Mouse (Mus musculus) layer of hippocampus, adult 18-20 months (tissue): ENCODE measurements around the gene Tmem53. TPM values are rescaled to one million over a fixed set of nuclear protein-coding genes. Genes with fewer than 3 reads are reported as not detected.

Source experiments
- DNase-seq, 2 experiments: peaks; one replicate each; pipeline ENCODE4 v3.0.0; 2022; ENCODE audit warnings: low spot score in 2 of 2
- total RNA-seq, 2 experiments: library from RNA; stranded (reverse); gene quantifications; 2 replicates each; pipeline ENCODE4 v1.2.3; 2021

The Tmem53 gene
- total RNA-seq, 2 experiments from 2014 or later = 5.1 to 6.0 TPM

DNA sequence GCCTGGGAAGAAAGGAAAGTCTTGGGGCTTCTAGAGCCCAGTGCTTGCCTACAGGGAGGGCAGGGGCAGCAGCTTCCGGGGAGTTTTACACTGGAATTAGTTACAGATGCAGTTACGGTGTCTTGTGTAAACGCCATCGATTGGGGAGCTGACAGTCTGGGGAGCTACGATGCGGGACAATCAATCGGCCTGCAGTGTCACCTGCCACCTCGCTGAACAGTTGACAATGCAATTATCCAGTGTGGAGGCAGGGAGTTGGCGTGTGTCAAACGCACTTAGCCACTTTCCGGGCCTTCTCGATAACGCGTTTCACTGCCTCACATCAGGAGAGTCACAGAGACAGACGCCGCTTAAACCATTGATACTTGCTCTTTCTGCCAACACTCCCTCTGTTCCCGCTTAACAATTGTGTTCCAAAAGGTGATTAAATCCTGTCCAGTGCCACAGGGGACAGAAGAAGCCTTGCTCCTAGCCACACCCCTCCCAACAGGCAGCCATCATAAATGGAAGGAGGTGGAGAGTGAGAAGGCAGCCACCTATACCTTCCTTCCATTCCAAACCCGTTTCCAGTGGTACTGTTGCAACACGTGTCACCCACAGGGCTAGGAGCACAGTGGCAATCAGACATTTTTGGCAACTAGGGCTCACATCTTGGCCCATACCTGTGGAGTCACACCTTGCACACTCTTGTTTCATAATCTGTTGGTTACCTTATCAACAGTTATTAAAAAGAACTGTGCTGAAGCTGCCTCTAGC, 29.5 kb downstream of the Tmem53 start:
- DNase-seq = no peak

DNA sequence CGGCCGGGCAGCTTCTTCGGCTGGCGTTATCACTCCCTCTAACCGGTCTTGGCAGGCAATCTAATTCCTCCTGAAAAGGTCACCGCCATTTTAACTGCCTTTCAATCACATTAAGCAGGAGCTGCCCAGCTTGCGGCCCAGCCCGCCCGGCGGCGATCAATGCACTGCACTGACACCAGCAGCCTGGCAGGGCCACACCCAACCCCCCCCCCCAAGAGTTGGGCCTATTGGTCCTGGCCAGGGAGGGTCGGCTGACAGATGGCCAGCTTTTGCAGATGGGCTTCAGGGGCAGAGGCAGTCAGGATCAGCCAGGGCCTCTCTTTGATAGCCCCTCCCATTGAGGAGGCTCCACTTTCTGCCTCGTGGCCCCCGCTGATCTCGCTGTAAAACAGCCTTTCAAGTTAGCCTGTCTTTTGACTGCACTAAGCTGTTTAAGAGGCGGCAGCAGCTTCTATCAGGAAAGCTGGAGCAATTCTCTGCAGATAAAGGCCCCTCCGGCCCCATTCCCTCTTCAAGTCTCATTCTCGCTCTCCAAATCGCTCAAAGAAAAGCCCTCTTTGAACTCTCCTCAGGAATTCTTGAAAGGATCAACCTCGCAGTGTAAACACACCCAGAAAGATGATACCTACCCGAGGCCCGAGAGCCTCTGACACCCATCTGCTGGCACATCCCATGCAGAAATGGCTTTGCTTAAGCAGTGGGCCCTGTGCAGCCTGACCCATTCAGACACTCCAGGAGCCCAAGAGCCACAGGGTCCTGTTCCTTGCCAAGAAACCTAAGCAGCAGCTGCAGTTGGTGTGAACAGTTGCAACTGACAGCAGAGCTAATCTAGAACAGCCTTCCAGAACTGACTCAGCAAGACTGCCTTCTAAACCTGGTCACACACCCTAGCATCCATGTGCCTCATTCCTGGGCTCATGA, 31.8 kb downstream of the Tmem53 start:
- no peak for DNase-seq

DNA sequence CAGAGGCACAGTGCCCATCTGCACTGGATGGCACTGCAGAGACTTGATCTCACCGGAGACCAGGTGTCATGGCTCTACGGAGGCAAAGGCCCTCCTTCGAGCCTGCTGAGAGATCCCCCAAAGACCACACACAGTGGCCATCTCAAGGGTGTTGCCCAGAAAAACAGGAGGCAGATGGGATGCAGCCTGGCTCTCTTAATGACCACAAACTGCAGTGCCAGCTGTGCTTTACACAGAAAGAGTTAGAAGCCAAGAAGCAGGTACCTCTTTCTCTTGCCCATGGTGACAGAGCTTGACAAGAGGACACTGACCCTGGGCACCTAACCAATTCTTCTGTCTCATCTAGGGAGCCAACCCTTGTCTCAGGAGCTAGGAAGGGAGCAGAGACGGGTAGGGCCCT, 32.6 kb downstream of the Tmem53 start:
- DNase-seq = no peak

DNA sequence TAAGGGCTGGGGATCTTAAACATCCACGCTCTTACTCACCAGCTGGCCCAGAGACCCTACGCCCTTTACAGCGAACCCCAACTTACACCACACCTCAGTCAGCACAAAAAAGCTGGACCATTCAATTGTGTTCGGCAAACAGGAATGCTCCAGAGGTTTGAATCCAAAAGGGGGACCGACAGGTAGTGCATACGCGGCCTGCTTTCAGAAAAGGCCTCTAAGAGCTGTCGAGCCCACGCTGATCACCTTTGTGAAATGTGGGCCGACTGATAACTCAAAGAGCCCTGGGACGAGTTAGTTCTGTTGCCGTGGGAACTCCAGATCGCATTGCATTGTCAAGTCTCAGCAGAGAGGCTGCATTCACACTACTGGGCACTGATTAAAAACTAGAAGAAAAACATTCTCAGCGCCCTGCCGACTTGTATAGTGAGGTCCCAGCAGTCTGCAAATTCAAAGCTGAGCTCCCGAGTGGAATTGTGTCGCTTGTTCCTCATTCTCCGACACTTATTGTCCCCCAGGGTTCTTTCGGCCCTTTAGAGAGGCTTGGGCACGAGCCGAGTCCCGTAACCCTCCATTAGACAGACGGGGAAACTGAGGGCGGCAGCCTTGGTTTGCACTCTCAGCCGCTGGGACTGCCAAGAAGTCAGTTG, 36.7 kb downstream of the Tmem53 start:
- no peak for DNase-seq

DNA sequence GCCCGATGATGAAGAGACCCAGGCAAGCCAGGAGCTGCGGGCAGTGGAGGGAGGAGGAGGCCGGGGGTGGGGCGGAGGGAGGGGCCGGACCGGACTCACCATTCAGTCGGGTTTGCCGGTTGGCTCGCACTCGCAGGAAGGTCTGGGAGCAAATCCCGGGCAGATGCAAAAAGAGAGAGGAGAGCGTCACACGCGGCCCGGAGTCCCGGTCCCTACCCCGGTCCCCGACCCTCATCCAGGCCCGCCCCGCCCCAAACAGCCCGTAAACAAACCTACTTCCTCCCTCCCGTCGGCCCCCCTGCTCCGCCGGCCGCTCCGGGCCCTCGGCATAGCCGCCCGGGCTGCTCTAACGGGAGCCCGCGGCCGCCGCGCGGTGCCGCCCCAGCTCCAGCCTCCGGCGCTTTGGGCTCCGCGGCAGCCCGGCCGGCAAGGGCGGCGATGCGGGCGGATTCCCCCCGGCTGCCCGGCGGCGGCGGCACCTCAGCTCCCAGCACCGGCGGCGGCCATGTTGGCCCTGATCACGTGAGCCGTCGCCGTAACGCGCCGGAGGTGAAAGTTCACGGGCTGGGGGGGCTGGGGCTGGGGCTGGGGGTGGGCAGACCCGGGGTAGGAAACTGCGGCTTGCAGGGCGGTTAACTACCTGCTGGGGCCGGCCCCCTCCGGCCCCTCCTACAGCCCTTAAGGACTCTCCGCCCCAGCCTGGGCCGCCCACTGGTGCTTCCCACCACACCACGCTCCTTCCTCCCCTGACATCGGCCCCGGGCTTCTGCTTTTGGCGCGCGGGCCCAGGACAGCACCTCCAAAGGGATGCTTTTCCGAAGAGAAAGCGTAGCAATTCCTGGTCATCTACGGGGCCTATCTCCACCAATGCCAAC, 37.4 kb downstream of the Tmem53 start:
- DNase-seq = peak; percentile 42 to 78

DNA sequence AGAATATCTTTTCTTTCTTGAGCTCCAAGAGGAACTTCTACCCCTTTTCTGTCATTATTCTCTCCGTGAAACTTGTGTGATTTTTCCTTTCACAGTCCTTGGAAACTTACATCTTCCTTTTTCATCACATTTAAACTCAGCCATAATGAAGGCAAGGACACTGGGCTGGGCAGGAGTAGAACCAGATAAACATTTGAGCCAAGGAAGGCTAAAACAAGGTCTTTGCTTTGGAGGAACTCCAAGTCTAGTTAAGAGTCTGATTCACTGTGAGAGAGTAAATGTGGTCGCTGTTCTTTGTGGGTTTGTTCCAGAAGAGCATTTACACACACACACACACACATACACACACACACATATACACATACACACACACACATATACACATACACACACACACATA, 39.9 kb downstream of the Tmem53 start:
- no peak for DNase-seq

DNA sequence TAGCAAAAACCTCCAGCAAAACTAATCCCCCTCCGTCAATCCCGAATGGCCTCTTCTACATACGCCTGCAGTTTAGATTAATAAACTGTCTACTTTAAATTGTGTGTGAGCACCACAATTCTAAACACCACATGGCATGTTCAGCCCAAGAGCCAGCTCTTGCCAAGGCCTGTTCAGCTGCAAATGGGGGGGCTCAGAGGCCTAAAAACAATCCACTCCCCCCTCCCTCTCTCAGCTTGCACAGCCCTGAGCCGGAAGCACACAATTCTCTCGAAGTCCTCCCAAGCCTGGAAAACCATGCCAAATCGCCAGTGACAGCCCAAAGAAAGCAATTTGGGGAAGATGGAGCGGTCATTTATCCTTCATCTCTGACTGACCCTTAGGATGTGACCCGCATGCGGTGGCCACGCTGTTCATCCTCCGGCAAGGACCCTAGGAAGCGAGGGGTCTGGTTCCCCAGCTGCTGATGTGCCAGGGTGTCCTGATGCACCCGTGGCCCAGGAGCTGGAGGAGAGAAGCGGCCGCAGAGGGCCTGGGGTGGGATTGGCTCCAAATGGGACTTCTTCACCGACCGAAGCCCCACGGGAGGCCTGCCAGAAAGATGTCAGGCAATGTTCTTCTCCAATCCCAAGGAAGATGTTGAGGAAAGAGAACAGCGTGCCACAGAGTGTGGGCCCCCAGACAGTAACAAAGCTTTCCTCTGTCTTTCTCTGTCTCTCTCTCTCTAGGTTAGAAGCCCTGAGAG, 45.3 kb downstream of the Tmem53 start:
- DNase-seq = no peak

DNA sequence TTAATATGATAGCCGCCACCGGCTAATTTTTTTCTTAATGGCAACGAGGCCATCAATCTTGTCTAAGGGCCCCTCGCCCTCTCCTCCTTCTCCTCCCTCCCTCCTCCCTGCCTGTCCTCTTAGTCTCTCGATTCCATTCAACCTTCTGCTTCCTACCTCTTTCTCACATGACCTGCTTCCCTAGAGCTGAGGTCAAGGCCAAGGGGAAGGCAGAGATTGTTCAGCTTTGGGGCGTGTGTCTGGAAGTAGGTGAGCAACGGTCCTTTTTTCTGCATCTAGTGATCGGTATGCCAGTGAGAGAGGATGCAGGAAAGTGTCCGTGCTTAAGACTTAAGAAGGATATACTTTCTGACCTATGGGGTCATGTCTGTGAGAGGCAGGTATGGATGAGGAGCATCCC, 46.1 kb downstream of the Tmem53 start:
- no peak for DNase-seq

DNA sequence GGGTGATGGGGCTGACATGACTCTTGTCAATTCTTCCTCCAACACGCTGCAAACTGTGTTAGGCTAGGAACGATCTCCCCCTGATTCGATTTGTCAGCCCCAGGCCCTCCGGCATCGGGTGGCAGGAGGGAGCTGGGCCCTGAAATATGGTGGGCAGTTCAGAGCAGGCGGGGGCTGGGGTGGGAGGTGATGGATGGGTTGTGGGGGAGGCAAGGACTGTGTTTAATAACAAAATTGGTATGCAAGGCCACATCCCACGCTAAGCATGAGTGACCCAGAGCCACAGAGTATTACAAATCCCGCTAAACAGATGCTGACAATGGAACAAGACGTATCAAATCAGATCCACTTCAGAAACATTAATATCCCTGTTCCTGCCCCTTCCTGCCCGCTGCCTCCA, 48.2 kb downstream of the Tmem53 start:
- DNase-seq = no peak

DNA sequence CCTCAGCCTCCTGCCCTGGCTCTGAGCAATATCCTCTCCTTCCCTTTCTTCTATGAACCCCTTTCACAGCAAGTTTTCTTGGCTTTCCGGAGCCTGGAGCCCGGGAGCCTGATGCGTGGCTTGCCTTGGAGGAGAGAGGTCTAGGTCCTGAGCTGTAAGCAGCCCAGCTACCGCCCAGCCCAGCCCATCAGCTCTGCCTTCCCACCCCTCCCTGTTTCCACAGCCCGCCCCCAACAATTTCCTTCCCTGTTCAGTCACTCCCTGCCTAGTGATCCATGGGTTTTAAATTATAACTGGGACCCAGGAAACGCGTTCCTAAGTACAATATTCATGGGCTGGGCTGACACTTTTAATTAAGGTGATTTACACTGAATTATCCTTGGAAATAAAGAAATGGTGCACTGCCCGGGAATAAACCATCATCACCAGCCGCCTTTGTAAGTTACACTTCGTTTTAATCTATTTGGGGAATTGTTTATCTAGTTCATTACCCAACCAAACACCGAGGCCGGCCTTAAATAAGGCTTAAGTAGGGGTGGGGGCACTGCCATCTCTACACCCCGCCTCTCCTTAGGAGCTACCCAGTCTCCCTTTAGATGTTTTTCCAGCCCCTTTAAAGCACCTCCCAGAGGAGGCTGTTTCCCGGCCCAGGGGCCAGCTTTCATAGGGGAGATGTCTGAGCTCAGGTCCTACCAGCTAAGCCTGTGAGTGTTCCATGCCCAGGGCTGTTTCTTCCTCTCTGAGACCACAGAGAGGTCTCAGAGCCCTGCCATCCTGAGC, 50.5 kb downstream of the Tmem53 start:
- no peak for DNase-seq

DNA sequence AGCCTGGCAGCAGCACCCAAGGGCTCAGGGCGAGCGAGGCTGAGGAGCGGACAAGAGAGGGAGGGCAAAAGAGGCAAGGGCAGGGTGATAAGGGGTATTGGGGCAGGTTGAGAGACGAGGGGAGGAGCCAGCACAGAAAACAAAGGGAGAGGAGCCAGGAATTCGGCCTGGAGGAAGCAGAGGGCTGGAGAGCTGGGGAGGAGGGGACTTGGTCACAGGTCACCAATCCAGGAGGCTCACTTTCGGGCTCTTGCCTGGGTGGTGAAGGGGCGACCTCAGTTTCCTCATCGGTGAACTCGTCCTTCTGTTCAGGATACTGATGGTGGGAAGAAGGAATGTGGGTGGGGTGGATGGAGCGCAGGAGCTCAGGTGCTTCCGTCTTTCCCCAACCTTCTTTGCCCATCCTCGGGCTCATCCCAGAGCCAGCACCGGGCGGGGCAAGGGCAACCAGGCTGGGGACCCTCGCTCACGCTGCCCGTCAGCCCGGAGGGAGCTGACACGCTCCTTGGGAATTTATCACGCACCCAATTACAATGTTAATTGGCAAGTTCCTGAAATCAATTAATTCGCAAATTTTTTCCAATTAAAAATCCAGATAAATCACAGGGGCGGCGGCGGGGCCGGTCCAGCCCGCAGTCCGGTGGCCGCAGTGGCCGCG, 52.0 kb downstream of the Tmem53 start:
- DNase-seq = no peak

DNA sequence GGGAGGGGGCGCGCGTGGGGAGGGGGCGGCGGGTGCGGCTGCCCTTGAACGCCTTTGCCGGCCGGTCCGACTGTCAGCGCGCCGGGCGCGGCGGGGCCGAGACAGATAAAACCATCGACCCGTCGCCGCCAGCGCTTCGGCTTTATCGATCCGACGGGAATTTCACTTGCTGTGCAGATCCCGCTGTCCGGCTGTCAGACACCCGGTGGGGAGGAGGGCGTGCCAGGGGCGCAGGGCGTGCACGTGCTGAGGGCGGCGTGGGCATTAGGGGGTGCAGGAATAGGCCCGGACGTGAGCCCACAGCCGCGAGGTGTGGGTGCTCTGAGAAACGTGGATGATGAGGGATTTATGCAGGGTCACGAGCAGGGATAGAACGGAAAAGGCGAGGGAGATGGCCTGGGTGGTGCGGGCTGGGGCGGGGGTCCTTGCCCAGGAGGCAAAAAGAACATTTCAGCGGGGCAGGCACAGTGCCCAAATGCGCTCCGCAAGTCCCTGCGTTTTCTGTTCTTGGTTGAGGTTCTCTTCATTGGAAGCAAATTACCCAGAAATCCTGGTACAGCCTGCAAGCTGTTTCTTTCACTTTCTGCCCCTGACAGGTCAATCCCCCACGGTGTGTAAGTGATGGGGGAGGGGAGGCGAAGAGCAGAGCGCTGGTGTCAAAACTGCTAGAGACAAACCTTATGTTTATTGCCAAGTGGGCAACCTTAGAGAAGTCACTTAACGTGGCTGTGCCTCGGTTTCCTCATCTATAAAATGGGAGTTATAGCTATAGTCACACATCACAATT, 52.7 kb downstream of the Tmem53 start:
- no peak for DNase-seq

DNA sequence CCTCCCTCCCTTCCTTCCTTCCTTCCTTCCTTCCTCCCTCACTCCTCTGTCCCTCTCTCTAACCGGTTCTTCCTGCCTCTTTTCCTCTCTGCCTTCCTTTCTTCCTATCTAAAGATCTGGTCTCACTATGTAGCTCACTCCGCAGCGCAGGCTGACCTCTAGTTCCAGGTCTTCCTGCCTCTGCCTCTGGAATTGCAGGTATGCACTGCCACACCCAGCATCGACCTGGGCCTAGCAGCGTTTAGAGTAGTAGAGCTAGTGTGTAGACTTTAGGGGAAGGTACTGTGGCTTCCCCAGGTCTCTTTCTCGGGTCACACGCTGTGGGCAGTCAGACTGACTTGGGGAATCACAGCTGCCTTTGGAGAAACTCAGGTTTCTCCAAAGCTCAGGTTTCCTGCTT, 53.7 kb downstream of the Tmem53 start:
- DNase-seq = no peak

DNA sequence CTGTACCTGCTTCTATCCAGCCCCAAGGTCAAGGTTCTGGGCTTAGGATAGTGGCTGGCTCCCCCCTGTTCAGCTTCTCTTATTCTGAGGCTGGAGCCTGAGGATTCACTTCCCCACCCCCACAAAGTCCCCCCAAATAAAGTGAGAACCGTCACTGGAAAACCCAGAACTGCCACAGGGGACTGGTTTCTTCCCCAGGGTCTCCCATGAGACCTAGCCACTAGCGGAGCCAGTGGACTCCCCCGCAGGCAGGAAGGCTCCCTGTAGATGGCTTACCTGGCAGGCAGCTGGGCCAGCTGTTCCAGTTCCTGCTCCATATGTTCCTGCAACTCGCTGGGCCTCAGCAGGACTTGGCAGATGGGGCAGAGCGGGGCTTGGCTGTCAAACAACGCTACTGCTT, 55.5 kb downstream of the Tmem53 start:
- no peak for DNase-seq

DNA sequence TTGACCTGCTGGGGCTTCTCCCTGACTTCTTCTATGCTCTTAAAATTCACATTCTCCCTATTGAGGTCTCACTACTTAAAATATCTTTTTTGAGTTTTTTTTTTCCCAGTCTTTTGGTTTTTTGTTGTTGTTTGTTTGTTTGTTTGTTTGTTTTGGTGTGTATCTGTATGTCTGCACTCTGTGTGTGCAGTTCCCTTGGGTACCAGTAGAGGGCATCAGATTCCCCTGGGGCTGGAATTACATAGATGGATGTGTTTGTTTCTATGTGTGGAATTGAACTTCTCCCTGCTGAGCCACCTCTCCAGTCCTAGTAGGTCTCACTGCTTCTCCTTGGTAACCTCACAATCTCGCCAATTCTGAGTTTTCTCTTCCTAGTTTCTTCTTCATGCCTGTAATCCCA, 57.7 kb downstream of the Tmem53 start:
- DNase-seq = no peak

DNA sequence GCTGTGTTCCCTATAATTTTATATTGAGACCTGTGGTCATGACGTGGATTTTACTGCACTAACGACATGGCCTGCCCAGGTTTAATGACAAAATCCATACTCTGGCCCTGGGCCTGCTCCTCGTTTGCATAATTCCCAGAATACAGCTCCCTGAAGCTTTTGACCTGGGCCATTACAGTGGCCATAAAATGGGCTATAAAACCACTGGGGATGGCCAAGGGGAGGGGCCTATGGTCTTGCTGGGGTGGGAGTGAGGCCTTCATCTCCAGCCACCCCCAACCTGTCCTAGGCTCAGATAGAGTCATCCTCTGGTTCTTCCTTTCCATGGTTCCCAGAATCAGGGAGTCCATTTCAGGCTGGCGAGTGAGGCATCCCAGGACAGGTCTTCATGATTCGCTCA, 60.1 kb downstream of the Tmem53 start:
- no peak for DNase-seq

DNA sequence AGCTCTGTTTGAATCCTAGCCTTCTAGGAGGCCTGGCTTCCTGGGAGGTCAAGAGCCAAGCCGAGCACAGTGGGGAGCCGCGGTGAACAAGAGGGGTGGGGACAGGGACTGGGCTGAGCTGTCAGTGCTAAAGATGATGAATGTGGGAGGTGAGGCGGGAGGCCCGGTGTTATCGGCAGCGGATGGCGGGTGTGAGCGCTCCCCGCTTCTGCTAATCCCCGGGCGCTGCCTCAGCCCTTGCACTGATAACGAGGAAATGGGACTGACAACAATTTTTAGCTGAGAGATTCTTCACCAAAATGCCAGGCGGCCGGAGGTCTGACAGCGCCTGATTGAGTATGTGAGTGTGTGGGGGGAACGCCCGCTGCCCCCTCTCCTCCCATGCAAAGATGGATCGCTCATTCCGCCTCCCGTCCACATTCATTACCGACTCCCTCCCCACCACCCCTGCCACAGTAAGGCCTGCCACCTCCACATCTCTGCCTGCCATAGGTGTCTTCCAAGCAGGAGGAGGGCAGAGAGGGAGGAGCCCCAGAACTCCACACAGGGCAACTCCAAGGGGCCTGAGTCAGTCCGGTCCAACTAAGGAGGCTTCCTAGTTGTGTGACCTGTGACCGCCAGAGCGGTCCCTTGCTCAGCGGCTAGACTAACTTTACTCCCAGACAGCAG, 60.8 kb downstream of the Tmem53 start:
- no peak for DNase-seq

DNA sequence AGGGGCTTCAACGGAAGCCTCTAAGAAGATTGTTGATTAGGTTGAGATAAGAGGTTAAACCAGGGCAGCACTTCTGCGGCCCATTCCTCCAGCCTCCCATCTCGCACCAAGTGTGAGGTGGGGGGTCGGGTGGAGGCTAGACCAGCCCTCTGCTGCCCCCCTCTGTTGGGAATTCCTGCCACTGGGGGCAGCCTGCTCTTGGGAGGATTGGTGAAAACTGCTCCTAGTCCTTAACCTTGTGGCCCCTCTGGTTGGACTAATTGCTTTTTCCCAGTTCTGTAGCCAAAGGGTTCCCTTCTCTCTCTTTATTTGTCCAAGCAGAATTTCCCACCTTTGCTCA, 61.3 kb downstream of the Tmem53 start:
- no peak for DNase-seq
